ENCODE assay signal across 7 mouse cellular contexts in genomic region chr7:123368778-123369746, GRCm38 (mm10). TPM values are rescaled to one million over a fixed set of nuclear protein-coding genes. Genes with fewer than 3 reads are reported as not detected.
DNase-seq lines count a peak whose midpoint lies in the region; ATAC-seq lines count a peak whose summit lies in the region.

No protein-coding gene starts in this region.

- WGBS in forebrain, embryonic 15.5 days, result 3% methylated on average over 50 of the region's 51 CpGs
- WGBS in intestine, embryonic 16.5 days, result 1% methylated on average over 48 of the region's 51 CpGs

- peak; percentile 22 to 46 for DNase-seq in spleen, postnatal 14 days (ENCODE audit: low spot score in 2 of 2)
- DNase-seq in spleen, adult 12 weeks (ENCODE audit: low spot score), result no peak
- peak; percentile 44 for DNase-seq in adrenal gland, adult 8-10 months
- DNase-seq in lung, postnatal 10 days, result peak; percentile 63
- peak; percentile 78 for DNase-seq in splenic B cell, adult 2 months (ENCODE audit: low read depth, low spot score)

- H3K9ac ChIP-seq in forebrain, embryonic 15.5 days (replicated peaks), result peak overlapping the region; percentile 65
- peak overlapping the region; percentile 92 for H3K9ac ChIP-seq in intestine, embryonic 16.5 days (ENCODE audit: low read depth, low read length)

- ATAC-seq in forebrain, embryonic 15.5 days (replicated peaks), result peak; percentile 82
- ATAC-seq in intestine, embryonic 16.5 days, result peak; percentile 59

- no peaks in the 10 kb centered on the region for H3K9me3 ChIP-seq in forebrain, embryonic 15.5 days
- H3K9me3 ChIP-seq in intestine, embryonic 16.5 days (ENCODE audit: control insufficient read depth, low read length), result no peaks in the 10 kb centered on the region

- peaks cover 35% of the 10 kb centered on the region for H3K4me1 ChIP-seq in forebrain, embryonic 15.5 days
- peaks cover 30% of the 10 kb centered on the region for H3K4me1 ChIP-seq in intestine, embryonic 16.5 days (ENCODE audit: control insufficient read depth, insufficient read depth, low read length)

- H3K4me3 ChIP-seq in forebrain, embryonic 15.5 days, result peak overlapping the region; percentile 60
- peak overlapping the region; percentile 79 for H3K4me3 ChIP-seq in intestine, embryonic 16.5 days (ENCODE audit: low read length)

- H3K27ac ChIP-seq in forebrain, embryonic 15.5 days (replicated peaks), result peak overlapping the region; percentile 84
- peak overlapping the region; percentile 89 for H3K27ac ChIP-seq in intestine, embryonic 16.5 days (ENCODE audit: low read length)

- peak overlapping the region; percentile 83 for H3K4me2 ChIP-seq in forebrain, embryonic 15.5 days (replicated peaks)
- H3K4me2 ChIP-seq in intestine, embryonic 16.5 days (ENCODE audit: low read depth, low read length), result peak overlapping the region; percentile 78

- H3K36me3 ChIP-seq in forebrain, embryonic 15.5 days, result no peaks in the 10 kb centered on the region
- no peaks in the 10 kb centered on the region for H3K36me3 ChIP-seq in intestine, embryonic 16.5 days (ENCODE audit: control insufficient read depth, insufficient read depth, low read length)
- H3K36me3 ChIP-seq in splenic B cell, adult 2 months (ENCODE audit: control insufficient read depth, insufficient read depth, low read length, poor library complexity, severe bottlenecking), result peaks cover 2% of the 10 kb centered on the region; the same call in 1 of the 2 replicates

- no peaks in the 10 kb centered on the region for H3K27me3 ChIP-seq in forebrain, embryonic 15.5 days
- no peaks in the 10 kb centered on the region for H3K27me3 ChIP-seq in intestine, embryonic 16.5 days (replicated peaks; ENCODE audit: control insufficient read depth, insufficient read depth, low read length)
- no peaks in the 10 kb centered on the region for H3K27me3 ChIP-seq in splenic B cell, adult 2 months (ENCODE audit: control insufficient read depth, insufficient read depth, low read length, poor library complexity, severe bottlenecking)

RNA-seq across cellular contexts. Expression of gene Lcmt1, which starts 0.5 kb away (rescaled TPM):
- total RNA-seq in adrenal gland, adult 8-10 months (2022), result 10 to 100 TPM; 31.2 to 42.3 (median 35.5) TPM
- 96.5 and 102 TPM in 2 replicates for polyA plus RNA-seq in forebrain, embryonic 15.5 days (2015; fragmentation: Nextera tagmentation; extraction: Ambion mirVana)
- polyA plus RNA-seq in intestine, embryonic 16.5 days (2015; fragmentation: Nextera tagmentation; extraction: Ambion mirVana), result 43.1 and 47.0 TPM in 2 replicates

RNA-seq across cellular contexts. Expression of gene Arhgap17, which starts 0.7 kb away (rescaled TPM):
- 10 to 100 TPM; 59.5 to 99.1 (median 71.7) TPM for total RNA-seq in adrenal gland, adult 8-10 months (2022)
- polyA plus RNA-seq in forebrain, embryonic 15.5 days (2015; fragmentation: Nextera tagmentation; extraction: Ambion mirVana), result 10.1 and 10.3 TPM in 2 replicates
- polyA plus RNA-seq in intestine, embryonic 16.5 days (2015; fragmentation: Nextera tagmentation; extraction: Ambion mirVana), result 21.8 and 23.6 TPM in 2 replicates
